Mouse (Mus musculus): ENCODE data around the gene Crct1. TPM values are rescaled to one million over a fixed set of nuclear protein-coding genes. Genes with fewer than 3 reads are reported as not detected.

Crct1 gene
- total RNA-seq, 2 experiments from 2014 or later, result not detected

Other genes starting within 250 kb of the Crct1 start
- not detected for gene Lce1i, start 236.8 kb downstream of the Crct1 start, total RNA-seq (2021)
- not detected for gene Lce1j, start 225.2 kb downstream of the Crct1 start, total RNA-seq (2021)
- gene Lce1k, start 207.8 kb downstream of the Crct1 start, total RNA-seq (2021), result not detected
- not detected for gene Kprp, start 188.4 kb downstream of the Crct1 start, total RNA-seq (2021)
- not detected for gene Lce1l, start 164.4 kb downstream of the Crct1 start, total RNA-seq (2021)
- gene 2310050C09Rik, start 145.5 kb downstream of the Crct1 start, total RNA-seq (2021), result not detected
- not detected for gene Lce3a, start 89.5 kb downstream of the Crct1 start, total RNA-seq (2021)
- gene Lce3b, start 82.7 kb downstream of the Crct1 start, total RNA-seq (2021), result not detected
- gene Lce3c, start 71.2 kb downstream of the Crct1 start, total RNA-seq (2021), result not detected
- not detected for gene Lce3d, start 58.3 kb downstream of the Crct1 start, total RNA-seq (2021)
- not detected for gene Lce3e, start 48.6 kb downstream of the Crct1 start, total RNA-seq (2021)
- gene Lce3f, start 23.5 kb downstream of the Crct1 start, total RNA-seq (2021), result not detected
- not detected for gene Lce1m, start 3.4 kb upstream of the Crct1 start, total RNA-seq (2021)
- not detected for gene Gm4858, start 53.1 kb upstream of the Crct1 start, total RNA-seq (2021)
- not detected for gene Crnn, start 129.1 kb upstream of the Crct1 start, total RNA-seq (2021)
- not detected for gene Flg2, start 181.6 kb upstream of the Crct1 start, total RNA-seq (2021)

All from left cerebral cortex, postnatal 10 days (tissue).